Mouse (Mus musculus) ES-Bruce4 (cell line): ENCODE measurements at regions not wholly inside any gene's neighbourhood (a gene's known extent, or its start where the extent isn't known, plus 50 kb on each side); places are given as distances from the start of the nearest gene placed in this dataset.

Experiments
- CTCF ChIP-seq: IDR thresholded peaks from one replicate; pipeline ENCODE4 v1.8.1; 2011; ENCODE audit warnings: low read depth, low read length
- EP300 ChIP-seq: IDR thresholded peaks from 2 replicates; pipeline ENCODE4 v1.6.1; 2011; ENCODE audit warnings: low read depth, low read length; ENCODE audit not compliant: insufficient read depth

DNA sequence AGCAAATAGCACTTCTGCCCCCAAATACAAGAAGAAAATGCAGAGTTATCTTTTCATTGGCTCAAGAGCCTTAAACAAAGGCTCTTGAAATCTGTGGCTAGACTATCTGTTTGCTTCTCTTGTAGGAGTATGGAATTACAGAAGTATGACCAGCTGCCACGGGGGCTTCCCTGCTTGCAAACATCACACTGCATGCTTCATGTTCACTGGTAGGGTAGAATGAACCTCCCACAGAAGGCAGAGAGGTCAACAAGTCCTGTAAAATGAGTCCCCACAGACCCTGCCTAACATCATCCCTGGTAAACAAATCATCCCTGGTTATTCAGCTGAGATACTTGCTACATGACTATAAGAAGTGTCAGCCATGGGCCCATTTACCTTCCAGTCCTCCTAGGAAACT lies 178.9 kb downstream of the Usp46 start:
- TF ChIP-seq CTCF (no peak), EP300 (no peak)
